Mouse (Mus musculus) cerebellum, adult 8-10 months (tissue): ENCODE data around the gene BC005624.
"Not testable (repeated sequence)": the region's sequence is repeated elsewhere in the genome, so short reads cannot be mapped to it uniquely, and the experiment has no call there.

Experiments used
- DNase-seq: peaks from one replicate; pipeline ENCODE4 v3.0.0; 2022

BC005624 gene

DNA sequence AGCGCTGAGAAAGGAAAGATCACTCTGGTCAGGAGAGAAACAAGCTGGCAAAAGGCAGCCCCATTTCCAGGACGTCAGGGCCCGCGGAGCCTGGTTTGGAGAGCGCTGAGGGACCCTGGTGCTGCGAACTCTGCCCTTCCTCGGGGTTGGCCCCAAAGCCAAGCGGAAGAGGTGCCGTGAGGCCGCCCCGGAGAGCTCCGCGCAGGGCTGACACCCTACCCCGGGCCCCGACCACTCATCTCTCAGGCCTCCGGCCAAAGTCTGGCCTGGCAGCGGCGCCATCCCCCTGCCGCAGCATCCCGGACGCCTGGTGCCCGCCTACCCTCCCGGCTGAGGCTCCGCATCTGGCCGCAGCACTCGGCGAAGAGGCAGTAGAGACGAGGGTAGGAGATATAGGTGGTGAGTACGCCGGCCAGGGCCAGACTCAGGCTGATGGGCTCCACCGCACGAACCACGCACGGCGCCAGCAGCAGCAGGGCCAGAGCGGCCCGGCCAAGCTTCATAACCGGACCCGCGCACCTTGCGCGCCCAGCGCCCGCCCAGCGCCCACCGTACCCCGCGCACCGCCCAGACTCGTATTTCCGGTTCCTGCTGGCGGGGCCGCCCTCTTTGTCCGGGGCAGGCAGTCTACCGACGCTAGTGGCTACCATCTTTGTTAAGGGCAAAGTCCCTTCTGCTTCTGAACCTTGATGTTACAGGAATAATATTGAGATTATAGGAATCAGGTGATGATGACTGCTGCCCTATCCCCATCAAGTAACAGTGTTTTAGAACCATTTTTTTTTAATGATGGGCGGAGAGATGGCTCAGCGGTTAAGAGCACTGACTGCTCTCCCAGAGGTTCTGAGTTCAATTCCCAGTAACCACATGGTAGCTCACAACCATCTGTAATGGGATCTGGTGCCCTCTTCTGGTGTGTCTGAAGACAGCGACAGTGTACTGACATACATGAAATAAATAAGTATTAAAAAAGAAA, 14.4 kb downstream of the BC005624 start, which contains the start of gene Tor1a:
TSS of gene Tor1a (minus strand) at position 582 of the 976 bp plus-strand sequence.
- DNase-seq = peak; percentile 87

DNA sequence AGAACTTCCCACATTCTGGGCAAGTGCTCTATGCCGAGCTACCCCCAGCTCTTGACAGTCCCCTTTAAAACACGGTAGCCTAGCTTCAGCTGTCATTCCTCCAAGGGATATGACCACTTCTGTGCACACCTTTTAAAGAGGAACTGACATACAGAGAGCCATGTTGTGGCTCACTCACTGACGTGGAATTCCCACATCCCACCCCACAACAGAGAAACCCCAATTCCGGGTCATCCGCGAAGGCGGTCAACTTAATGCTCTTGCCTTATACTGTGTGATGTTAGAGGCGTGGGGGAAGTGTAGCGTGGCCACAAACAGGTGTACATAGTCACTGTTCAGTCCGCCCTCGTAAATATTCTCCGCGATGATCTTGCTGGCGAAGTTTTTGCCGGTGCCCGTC, 15.2 kb downstream of the BC005624 start:
- no peak for DNase-seq

- no peak for DNase-seq
Observed at GRCm38 (mm10) chr2:30965627-30966026, 16.4 kb downstream of the BC005624 start.

DNA sequence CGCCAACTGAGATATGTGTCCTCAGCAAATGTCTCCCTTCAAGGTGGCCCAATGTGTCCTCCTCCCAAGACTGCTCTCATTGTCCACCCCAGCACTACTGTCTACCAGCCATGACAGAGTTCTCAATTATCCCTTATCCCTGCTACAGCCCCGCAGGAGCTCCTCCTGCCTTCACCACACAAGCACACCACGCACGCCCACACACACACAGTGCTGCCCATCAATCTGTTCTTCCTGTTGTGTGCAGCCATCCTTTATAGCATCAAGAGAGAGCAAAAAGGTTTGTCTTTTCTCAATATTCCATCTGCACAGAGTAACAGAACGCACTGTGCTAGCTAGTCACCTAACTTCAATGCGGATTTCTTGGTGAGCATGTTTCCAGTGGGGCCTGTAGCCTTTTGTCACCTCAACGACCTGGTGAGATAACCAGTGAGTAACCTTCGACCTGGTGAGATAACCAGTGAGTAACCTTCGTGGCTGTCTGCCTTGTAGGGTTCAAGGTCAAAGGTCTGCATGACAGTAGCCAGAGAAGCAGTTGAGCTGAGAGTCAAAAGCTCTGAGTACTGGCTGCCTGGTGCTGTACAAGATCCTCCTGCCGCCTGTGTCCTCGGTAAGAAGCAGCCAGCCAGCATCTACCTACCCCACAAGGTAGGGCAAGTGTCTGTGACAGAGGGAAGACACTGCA, 19.3 kb downstream of the BC005624 start:
- DNase-seq = no peak

- DNase-seq = no peak
Observed at GRCm38 (mm10) chr2:30959856-30960255, 22.1 kb downstream of the BC005624 start.

GRCm38 (mm10) chr2:30958726-30959125, 23.3 kb downstream of the BC005624 start:
- no peak for DNase-seq

- DNase-seq = no peak
Observed at GRCm38 (mm10) chr2:30957511-30957910, 24.5 kb downstream of the BC005624 start.

DNA sequence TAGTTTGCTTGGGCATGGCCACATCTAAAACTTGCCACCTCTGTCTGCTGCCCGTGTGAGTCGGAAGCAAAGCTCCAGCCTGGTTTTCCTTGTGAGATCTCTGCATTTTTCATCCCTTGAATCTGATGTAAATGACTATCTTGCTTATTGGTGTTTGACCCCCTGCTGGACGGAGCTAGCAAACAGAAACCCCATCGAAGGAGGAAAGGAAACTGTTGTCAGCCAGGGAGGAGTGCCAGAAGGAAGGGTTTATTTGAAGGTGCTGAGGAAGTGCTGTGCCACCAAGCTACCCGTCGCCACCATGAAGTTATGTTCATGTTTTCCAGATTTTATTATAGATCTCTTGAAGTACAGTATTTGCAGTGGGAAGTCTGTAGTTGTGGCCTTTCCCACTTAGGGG, 27.2 kb downstream of the BC005624 start:
- DNase-seq = no peak

DNA sequence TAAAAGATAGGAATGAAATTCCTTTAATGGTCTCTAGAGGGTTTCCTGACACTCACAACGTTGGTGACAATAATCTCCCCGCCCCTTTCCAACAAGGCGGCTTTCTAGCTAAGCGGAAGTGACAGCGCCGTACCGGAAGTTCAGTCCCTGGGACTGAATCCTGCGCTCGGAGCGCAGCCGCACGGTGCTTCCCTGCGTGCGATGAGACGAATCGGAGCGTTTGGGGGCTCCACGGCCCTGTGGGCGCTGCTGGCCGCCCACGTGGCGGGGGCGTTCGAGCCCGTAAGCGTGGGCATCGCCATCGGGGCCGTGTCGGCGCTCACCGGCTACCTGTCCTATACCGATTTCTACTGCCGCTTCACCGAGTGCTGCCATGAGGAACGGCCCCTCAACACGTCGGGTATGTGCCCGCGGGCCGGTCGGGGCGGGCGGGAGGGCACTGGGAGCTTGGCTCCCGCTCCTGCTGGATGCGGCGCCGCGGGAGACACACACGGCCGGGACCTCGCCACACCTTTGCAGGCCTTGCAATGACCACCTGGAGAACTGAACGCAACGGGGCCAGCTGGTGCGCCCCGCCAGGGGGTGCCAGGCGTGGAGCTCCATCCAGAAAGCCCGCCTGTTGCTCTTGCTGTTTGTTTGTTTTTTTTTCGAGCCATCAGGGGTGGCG, 29.0 kb downstream of the BC005624 start, which contains the start of gene Tor1b:
TSS of gene Tor1b (plus strand) at position 136 of the 667 bp plus-strand sequence.
- DNase-seq = peak; percentile 78

DNA sequence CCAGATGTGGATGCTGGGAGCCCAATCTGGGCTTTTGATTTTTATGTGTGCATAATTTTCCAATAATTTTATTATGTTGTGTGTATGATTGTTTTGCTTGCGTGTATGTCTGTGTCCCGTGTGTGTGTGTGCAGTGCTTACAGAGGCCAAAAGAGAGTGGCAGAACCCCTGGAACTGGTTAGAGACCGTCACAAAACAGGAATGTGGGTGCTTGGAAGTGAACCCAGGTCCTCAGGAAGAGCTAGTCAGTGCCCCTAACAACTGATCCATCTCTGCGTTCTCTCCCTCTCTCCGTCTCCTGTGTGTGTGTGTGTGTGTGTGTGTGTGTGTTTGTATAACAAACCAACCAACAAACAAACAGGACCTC, 29.6 kb downstream of the BC005624 start:
- no peak for DNase-seq

DNA sequence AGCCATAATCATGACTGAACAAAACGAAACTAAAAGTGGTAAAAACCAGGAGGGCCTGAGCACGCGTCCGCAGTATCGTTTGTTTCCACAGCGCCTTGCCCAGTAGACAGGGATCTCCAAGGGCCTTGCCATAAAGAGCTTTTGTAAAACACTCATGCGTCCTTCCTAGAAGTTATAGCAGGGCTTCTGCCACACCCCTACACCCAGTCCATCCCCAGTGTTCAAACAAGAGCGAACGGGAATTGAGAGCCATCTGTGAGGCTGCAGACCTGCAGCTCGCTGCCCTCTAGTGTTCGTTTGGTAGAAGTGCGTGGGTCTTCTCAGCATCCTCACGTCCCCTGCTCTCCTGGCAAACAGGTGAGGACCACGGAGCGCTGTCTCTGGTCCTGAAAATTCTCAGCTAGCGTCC, 39.4 kb downstream of the BC005624 start:
- peak; percentile 53 for DNase-seq

DNA sequence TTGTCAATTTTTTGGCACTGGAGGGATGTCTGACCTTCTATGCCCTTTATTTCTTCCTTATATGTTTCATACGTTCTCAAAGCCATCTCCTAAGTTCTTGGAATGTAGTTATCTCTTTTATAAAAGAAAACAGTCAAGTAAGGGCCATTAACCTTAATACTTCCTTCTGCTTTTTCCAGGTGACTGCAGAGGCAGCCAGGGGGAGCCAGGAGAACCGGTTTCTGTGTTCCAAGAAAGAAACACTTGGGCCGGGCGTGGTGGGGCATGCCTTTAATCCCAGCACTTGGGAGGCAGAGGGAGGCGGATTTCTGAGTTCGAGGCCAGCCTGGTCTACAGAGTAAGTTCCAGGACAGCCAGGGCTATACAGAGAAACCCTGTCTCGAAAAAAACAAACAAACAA, 39.9 kb downstream of the BC005624 start:
- not testable (repeated sequence) for DNase-seq

- DNase-seq = no peak
Observed at GRCm38 (mm10) chr2:30941586-30941985, 40.4 kb downstream of the BC005624 start.

GRCm38 (mm10) chr2:30938574-30938991, 43.4 kb downstream of the BC005624 start:
- no peak for DNase-seq

GRCm38 (mm10) chr2:30937731-30938130, 44.3 kb downstream of the BC005624 start:
- no peak for DNase-seq

- no peak for DNase-seq
Observed at GRCm38 (mm10) chr2:30936808-30937207, 45.2 kb downstream of the BC005624 start.

DNA sequence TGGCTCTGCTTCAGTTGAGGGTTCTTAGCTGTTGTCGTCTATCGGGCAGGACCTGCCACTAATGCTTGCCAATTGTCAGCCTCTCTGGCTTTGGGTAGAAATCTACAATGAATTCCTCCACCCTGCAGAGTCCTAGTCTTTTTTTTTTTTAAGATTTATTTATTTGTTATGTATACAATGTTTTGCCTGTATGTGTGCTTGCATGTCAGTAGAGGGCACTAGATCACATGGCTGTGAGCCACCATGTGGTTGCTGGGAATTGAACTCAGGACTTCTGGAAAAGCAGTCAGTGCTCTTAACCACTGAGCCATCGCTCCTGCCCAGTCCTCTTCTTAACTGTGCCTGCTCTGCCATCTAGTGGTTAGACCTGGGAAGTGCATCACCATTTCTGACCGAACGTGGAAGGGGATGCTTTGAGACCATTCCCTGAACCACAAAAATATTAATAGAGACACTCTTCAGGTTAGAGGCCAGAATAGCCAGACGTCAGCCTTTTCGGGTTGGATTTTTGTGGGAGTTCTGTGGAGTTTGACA, 48.0 kb downstream of the BC005624 start:
- DNase-seq = peak; percentile 77

DNA sequence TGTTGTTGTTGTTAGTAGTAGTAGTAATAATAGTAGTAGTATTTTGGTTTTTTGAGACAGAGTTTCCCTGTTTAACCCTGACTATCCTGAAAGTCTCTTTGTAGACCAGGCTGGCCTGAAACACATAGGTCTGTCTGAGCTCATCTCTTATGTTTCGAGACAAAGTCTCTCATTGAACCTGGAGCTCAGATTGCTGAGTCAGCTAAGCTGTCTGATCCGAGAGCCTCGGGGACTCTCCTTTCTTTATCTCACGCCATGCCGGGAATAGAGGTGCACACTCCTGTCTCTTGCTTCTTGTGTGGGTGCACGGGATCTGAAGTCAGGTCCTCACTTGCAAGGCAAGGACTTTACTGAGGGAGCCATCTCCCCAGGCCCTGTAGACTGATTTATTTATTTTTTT, 49.0 kb downstream of the BC005624 start:
- DNase-seq = no peak

GRCm38 (mm10) chr2:30931922-30932321, 50.1 kb downstream of the BC005624 start:
- no peak for DNase-seq

GRCm38 (mm10) chr2:30930846-30931245, 51.2 kb downstream of the BC005624 start:
- DNase-seq = not testable (repeated sequence)

DNA sequence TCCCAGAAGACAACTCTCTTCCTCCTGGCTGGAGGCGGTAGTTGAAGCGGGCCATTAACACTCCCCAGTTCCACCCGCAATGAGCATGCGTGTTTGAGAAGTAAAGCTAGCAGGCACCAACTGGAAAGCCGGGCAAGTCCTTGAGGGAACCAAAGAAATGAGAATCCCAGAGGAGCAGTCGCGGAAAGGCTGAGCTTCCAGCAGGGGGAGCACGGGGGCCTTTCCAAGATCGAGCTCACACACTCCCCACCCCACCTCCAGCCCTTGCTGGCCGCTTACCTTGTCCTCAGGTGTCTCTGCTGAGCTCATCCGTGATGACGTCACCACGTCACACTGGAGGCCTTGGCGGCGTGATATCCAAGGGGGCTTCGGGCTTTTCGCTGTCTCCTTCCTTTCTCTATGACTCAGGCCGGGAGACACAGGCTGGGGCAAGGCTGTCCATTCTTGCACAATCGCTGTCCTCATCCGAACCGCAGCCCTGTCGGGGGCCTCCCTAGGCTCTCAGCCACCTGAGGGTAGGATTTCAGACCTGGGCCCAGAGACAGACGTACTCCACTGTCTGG, 52.4 kb downstream of the BC005624 start, which contains the start of gene Ptges:
TSS of gene Ptges (minus strand) at position 381 of the 563 bp plus-strand sequence.
- peak; percentile 80 for DNase-seq

DNA sequence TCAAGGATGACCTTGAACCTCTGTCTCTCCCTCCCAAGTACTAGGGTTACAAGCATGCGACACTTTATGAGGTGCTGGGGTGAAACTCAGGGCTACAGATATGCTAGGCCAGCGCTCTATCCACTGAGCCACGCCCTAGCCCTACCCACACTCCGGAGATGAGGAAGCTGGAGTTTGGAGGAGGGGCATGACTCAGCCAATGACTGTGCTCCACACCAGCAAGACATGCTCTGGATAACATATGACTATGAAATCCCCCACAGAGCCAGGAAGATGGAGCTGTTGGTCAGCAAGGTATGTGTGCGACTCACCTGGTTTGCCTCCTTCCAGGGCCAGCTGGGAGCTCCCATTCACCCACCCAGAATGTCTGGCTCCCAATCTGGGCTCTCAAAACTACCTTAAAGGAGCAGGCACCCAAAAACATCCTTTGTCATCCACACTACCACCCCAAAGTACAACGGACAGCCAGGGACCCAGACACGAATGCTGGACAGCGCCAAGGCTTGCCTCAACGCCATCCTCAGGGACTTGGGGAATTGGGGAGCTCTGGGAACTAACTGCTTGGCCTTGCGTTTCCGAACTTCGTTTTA, 53.0 kb downstream of the BC005624 start:
- peak; percentile 23 for DNase-seq
